10 mouse cellular contexts compared by ENCODE assay signal in the genomic region with DNA sequence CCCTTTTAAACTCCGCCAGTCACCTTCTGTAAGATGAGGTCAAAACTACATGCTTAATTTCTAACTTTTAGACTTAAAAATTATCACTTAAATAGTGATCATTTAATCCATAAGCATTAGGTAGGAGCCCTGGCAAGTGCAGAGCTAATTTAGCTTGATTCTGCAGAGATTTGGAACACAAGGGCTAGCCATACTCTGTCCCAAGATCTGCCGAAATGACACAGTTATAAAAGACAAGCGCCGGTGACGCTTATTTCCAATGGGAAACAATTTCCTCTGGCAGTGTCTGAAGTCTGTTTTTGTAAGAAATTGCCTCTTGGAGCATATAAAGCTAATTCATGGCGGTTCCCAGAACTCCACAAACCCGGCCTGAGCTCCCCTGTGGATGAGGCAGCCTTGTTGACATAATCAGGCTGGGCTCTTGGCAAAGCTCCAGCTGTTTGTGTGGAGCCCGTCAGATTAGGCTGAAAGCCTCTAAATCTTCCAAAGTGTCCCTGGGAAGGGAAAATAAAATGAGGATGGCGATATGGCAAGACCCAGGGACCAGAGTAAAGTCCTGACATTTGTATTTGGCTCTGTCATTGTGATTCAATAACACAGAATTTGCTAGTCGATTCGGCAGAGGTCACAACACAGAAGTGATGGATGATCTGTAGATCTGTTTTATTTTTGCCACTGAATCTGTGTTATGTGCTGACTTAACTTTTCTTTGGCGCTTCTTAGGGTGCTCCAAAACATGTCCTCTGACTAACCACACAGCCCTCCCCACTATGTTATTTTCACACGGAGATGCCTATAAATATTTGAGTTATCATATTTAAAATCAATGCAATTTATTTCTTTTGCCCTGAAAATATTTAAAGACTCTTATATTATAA.
DNase-seq lines count a peak whose midpoint lies in the region; ATAC-seq lines count a peak whose summit lies in the region.
"Had no signal": no experiment of that assay in that cellular context is flagged by ENCODE, and none has a peak within 500 bp of the region (broad histone marks: within the 10 kb centered on the region; RNA-seq: fewer than 3 reads in every experiment).

No protein-coding gene starts in this region.

- 0 out of 2 replicates have a peak overlapping the region, but pooled peaks have one; percentile 28 for H3K27ac ChIP-seq in midbrain, embryonic 16.5 days (ENCODE audit: low read length)
- H3K27ac ChIP-seq: limb, embryonic 15.5 days had no signal

- H3K4me3 ChIP-seq in midbrain, embryonic 16.5 days (ENCODE audit: low read depth, low read length) = no peak overlapping the region
- H3K4me3 ChIP-seq: limb, embryonic 15.5 days had no signal

- ATAC-seq in midbrain, embryonic 16.5 days = peak; percentile 82
- ATAC-seq: Patski had no signal

- WGBS in midbrain, embryonic 16.5 days = 20% methylated on average over 13 of the region's 13 CpGs

- H3K9ac ChIP-seq in midbrain, embryonic 16.5 days (ENCODE audit: low read depth, low read length) = no peak overlapping the region
- H3K9ac ChIP-seq: limb, embryonic 15.5 days had no signal

- peak overlapping the region; percentile 17 for H3K4me2 ChIP-seq in midbrain, embryonic 16.5 days (ENCODE audit: low read length)
- H3K4me2 ChIP-seq: limb, embryonic 15.5 days had no signal

- intact Hi-C loops in gastrocnemius, postnatal 36 days (cut with DNase I) = no loop called here
- intact Hi-C loops in left cerebral cortex, postnatal 14 days (cut with DNase I) = no loop called here

- H3K9me3 ChIP-seq in midbrain, embryonic 16.5 days (replicated peaks; ENCODE audit: control insufficient read depth, low read length, poor library complexity, severe bottlenecking) = no peaks in the 10 kb centered on the region
- H3K9me3 ChIP-seq: limb, embryonic 15.5 days had no signal

- peak; percentile 76 for DNase-seq in adrenal gland, postnatal 14 days
- peak; percentile 44 for DNase-seq in embryo, embryonic 10 days (ENCODE audit: low spot score)
- DNase-seq in gastrocnemius, postnatal 36 days = peak; percentile 27 to 47
- peak; percentile 5 for DNase-seq in kidney, adult 11 months
- peak; percentile 45 to 59 for DNase-seq in left cerebral cortex, postnatal 14 days (ENCODE audit: low spot score in 2 of 2)
- DNase-seq in telencephalon, adult 2 months (ENCODE audit: low read depth, low spot score) = peak; percentile 23
- DNase-seq in spleen, adult 18-20 months = no peak

- H3K27me3 ChIP-seq in midbrain, embryonic 16.5 days (ENCODE audit: control insufficient read depth, insufficient read depth, low read depth, low read length) = no peaks in the 10 kb centered on the region
- H3K27me3 ChIP-seq: limb, embryonic 15.5 days had no signal

- no peaks in the 10 kb centered on the region for H3K36me3 ChIP-seq in midbrain, embryonic 16.5 days (ENCODE audit: control insufficient read depth, insufficient read depth, low read length)
- H3K36me3 ChIP-seq: limb, embryonic 15.5 days had no signal

- H3K4me1 ChIP-seq in midbrain, embryonic 16.5 days (ENCODE audit: control insufficient read depth, insufficient read depth, low read length) = peaks cover 6% of the 10 kb centered on the region; the same call in 1 of the 2 replicates

Comparison
In these comparisons a context has a peak if more than half of its experiments do, and no peak if none do; other contexts are left out.
1. DNase-seq: peak in adrenal gland, postnatal 14 days (single experiment), embryo, embryonic 10 days (single experiment), gastrocnemius, postnatal 36 days (2 of 2), kidney, adult 11 months (single experiment), left cerebral cortex, postnatal 14 days (2 of 2) and telencephalon, adult 2 months (single experiment); none in spleen, adult 18-20 months (0 of 2).